Mouse (Mus musculus): ENCODE results near the gene Ppm1l. TPM values are rescaled to one million over a fixed set of nuclear protein-coding genes. Genes with fewer than 3 reads are reported as not detected.

The Ppm1l gene
- polyA plus RNA-seq, 1 experiment from 2014 or later, result 17.0 TPM

GRCm38 (mm10) chr3:69597816-69598215, 281.2 kb downstream of the Ppm1l start:
- no peak overlapping the region for H3K27ac ChIP-seq (ENCODE audit: low read depth, low read length)
- H3K4me1 ChIP-seq (replicated peaks; ENCODE audit: control insufficient read depth, insufficient read depth, low read length), result peaks cover 2% of the 10 kb centered on the region; the same call in 1 of the 2 replicates
- DNase-seq (ENCODE audit: low spot score) (no peak), ATAC-seq (replicated peaks; ENCODE audit: low FRiP score) (no peak; the same call in 1 of the 2 replicates)
- H3K9ac ChIP-seq (ENCODE audit: low read length), result peak overlapping the region; percentile 82
- no peaks in the 10 kb centered on the region for H3K27me3 ChIP-seq (ENCODE audit: control insufficient read depth, insufficient read depth, low read length)
- H3K4me3 ChIP-seq (ENCODE audit: low read depth, low read length), result peak overlapping the region; percentile 73
- 7% methylated on average over 7 of the region's 7 CpGs for WGBS
- H3K9me3 ChIP-seq (ENCODE audit: control insufficient read depth, low read length), result no peaks in the 10 kb centered on the region
- H3K4me2 ChIP-seq (ENCODE audit: low read depth, low read length, severe bottlenecking), result peak overlapping the region; percentile 79
- no peaks in the 10 kb centered on the region for H3K36me3 ChIP-seq (ENCODE audit: control insufficient read depth, insufficient read depth, low read length)

- H3K9me3 ChIP-seq (ENCODE audit: control insufficient read depth, low read length), result no peaks in the 10 kb centered on the region
- peaks cover 2% of the 10 kb centered on the region; the same call in 1 of the 2 replicates for H3K4me1 ChIP-seq (replicated peaks; ENCODE audit: control insufficient read depth, insufficient read depth, low read length)
- H3K4me2 ChIP-seq (ENCODE audit: low read depth, low read length, severe bottlenecking), result peak within 1 kb of the TSS; percentile 79
- H3K36me3 ChIP-seq (ENCODE audit: control insufficient read depth, insufficient read depth, low read length), result no peaks in the 10 kb centered on the region
- H3K9ac ChIP-seq (ENCODE audit: low read length), result peak within 1 kb of the TSS; percentile 82
- H3K27ac ChIP-seq (ENCODE audit: low read depth, low read length), result no peak within 1 kb of the TSS
- DNase-seq (ENCODE audit: low spot score) (peak; percentile 83), ATAC-seq (replicated peaks; ENCODE audit: low FRiP score) (peak; percentile 89)
- peak within 1 kb of the TSS; percentile 73 for H3K4me3 ChIP-seq (ENCODE audit: low read depth, low read length)
- H3K27me3 ChIP-seq (ENCODE audit: control insufficient read depth, insufficient read depth, low read length), result no peaks in the 10 kb centered on the region
- under 1% methylated on average over 73 of the region's 99 CpGs for WGBS
Observed at GRCm38 (mm10) chr3:69598261-69599165, 281.9 kb downstream of the Ppm1l start, which contains the start of gene B3galnt1. TSS of gene B3galnt1 (minus strand) at chr3:69598960.

GRCm38 (mm10) chr3:69599166-69599500, 282.5 kb downstream of the Ppm1l start:
- DNase-seq (ENCODE audit: low spot score) (peak; percentile 51), ATAC-seq (replicated peaks; ENCODE audit: low FRiP score) (peak; percentile 19)
- no peak overlapping the region for H3K27ac ChIP-seq (ENCODE audit: low read depth, low read length)
- H3K4me1 ChIP-seq (replicated peaks; ENCODE audit: control insufficient read depth, insufficient read depth, low read length), result peaks cover 2% of the 10 kb centered on the region; the same call in 1 of the 2 replicates
- no peaks in the 10 kb centered on the region for H3K9me3 ChIP-seq (ENCODE audit: control insufficient read depth, low read length)
- H3K9ac ChIP-seq (ENCODE audit: low read length), result peak overlapping the region; percentile 82; the same call in 1 of the 2 replicates
- H3K36me3 ChIP-seq (ENCODE audit: control insufficient read depth, insufficient read depth, low read length), result no peaks in the 10 kb centered on the region
- peak overlapping the region; percentile 79 for H3K4me2 ChIP-seq (ENCODE audit: low read depth, low read length, severe bottlenecking)
- no peaks in the 10 kb centered on the region for H3K27me3 ChIP-seq (ENCODE audit: control insufficient read depth, insufficient read depth, low read length)
- H3K4me3 ChIP-seq (ENCODE audit: low read depth, low read length), result peak overlapping the region; percentile 73
- WGBS, result 24% methylated on average over 5 of the region's 5 CpGs

GRCm38 (mm10) chr3:69606923-69607322, 290.3 kb downstream of the Ppm1l start:
- WGBS, result 92% methylated on average over 1 of the region's 1 CpGs
- Histone ChIP-seq H3K4me3 (ENCODE audit: low read depth, low read length) (no peak overlapping the region), H3K4me1 (replicated peaks; ENCODE audit: control insufficient read depth, insufficient read depth, low read length) (no peaks in the 10 kb centered on the region), H3K27ac (ENCODE audit: low read depth, low read length) (no peak overlapping the region), H3K36me3 (ENCODE audit: control insufficient read depth, insufficient read depth, low read length) (no peaks in the 10 kb centered on the region), H3K27me3 (ENCODE audit: control insufficient read depth, insufficient read depth, low read length) (no peaks in the 10 kb centered on the region), H3K9me3 (ENCODE audit: control insufficient read depth, low read length) (no peaks in the 10 kb centered on the region), H3K9ac (ENCODE audit: low read length) (no peak overlapping the region), H3K4me2 (ENCODE audit: low read depth, low read length, severe bottlenecking) (no peak overlapping the region)
- DNase-seq (ENCODE audit: low spot score) (no peak), ATAC-seq (replicated peaks; ENCODE audit: low FRiP score) (no peak)

- ATAC-seq (replicated peaks; ENCODE audit: low FRiP score) (no peak), DNase-seq (ENCODE audit: low spot score) (no peak)
- H3K4me2 ChIP-seq (ENCODE audit: low read depth, low read length, severe bottlenecking), result no peak overlapping the region
- WGBS, result 69% methylated on average over 1 of the region's 1 CpGs
- H3K27ac ChIP-seq (ENCODE audit: low read depth, low read length), result no peak overlapping the region
- no peaks in the 10 kb centered on the region for H3K9me3 ChIP-seq (ENCODE audit: control insufficient read depth, low read length)
- no peaks in the 10 kb centered on the region for H3K36me3 ChIP-seq (ENCODE audit: control insufficient read depth, insufficient read depth, low read length)
- no peaks in the 10 kb centered on the region for H3K27me3 ChIP-seq (ENCODE audit: control insufficient read depth, insufficient read depth, low read length)
- H3K4me1 ChIP-seq (replicated peaks; ENCODE audit: control insufficient read depth, insufficient read depth, low read length), result no peaks in the 10 kb centered on the region
- H3K4me3 ChIP-seq (ENCODE audit: low read depth, low read length), result no peak overlapping the region
- no peak overlapping the region for H3K9ac ChIP-seq (ENCODE audit: low read length)
Observed at GRCm38 (mm10) chr3:69607468-69607867, 290.8 kb downstream of the Ppm1l start.

- H3K9me3 ChIP-seq (ENCODE audit: control insufficient read depth, low read length), result no peaks in the 10 kb centered on the region
Observed at GRCm38 (mm10) chr3:69607909-69608308, 291.2 kb downstream of the Ppm1l start.

More at GRCm38 (mm10) chr3:69607909-69608308, 291.2 kb downstream of the Ppm1l start:
- Histone ChIP-seq H3K4me2 (ENCODE audit: low read depth, low read length, severe bottlenecking) (no peak overlapping the region), H3K4me1 (replicated peaks; ENCODE audit: control insufficient read depth, insufficient read depth, low read length) (no peaks in the 10 kb centered on the region), H3K9ac (ENCODE audit: low read length) (no peak overlapping the region), H3K27ac (ENCODE audit: low read depth, low read length) (no peak overlapping the region), H3K27me3 (ENCODE audit: control insufficient read depth, insufficient read depth, low read length) (no peaks in the 10 kb centered on the region), H3K4me3 (ENCODE audit: low read depth, low read length) (no peak overlapping the region), H3K36me3 (ENCODE audit: control insufficient read depth, insufficient read depth, low read length) (no peaks in the 10 kb centered on the region)
- WGBS, result 88% methylated on average over 5 of the region's 5 CpGs
- ATAC-seq (replicated peaks; ENCODE audit: low FRiP score), result no peak
- DNase-seq (ENCODE audit: low spot score), result no peak

Other genes starting within 250 kb of the Ppm1l start
- gene Kpna4, start 189.7 kb upstream of the Ppm1l start, polyA plus RNA-seq (2014; fragmentation: Nextera tagmentation; extraction: Ambion mirVana), result 54.6 and 55.7 TPM in 2 replicates
- gene Arl14, start 94.4 kb upstream of the Ppm1l start, polyA plus RNA-seq (2014; fragmentation: Nextera tagmentation; extraction: Ambion mirVana), result not detected in 2 replicates

Measured in forebrain, embryonic 11.5 days (tissue).